Mouse (Mus musculus): ENCODE measurements around the gene Homer2. TPM values are rescaled to one million over a fixed set of nuclear protein-coding genes. Genes with fewer than 3 reads are reported as not detected.

The Homer2 gene
- polyA plus RNA-seq, 1 experiment from 2014 or later = 43.6 TPM

DNA sequence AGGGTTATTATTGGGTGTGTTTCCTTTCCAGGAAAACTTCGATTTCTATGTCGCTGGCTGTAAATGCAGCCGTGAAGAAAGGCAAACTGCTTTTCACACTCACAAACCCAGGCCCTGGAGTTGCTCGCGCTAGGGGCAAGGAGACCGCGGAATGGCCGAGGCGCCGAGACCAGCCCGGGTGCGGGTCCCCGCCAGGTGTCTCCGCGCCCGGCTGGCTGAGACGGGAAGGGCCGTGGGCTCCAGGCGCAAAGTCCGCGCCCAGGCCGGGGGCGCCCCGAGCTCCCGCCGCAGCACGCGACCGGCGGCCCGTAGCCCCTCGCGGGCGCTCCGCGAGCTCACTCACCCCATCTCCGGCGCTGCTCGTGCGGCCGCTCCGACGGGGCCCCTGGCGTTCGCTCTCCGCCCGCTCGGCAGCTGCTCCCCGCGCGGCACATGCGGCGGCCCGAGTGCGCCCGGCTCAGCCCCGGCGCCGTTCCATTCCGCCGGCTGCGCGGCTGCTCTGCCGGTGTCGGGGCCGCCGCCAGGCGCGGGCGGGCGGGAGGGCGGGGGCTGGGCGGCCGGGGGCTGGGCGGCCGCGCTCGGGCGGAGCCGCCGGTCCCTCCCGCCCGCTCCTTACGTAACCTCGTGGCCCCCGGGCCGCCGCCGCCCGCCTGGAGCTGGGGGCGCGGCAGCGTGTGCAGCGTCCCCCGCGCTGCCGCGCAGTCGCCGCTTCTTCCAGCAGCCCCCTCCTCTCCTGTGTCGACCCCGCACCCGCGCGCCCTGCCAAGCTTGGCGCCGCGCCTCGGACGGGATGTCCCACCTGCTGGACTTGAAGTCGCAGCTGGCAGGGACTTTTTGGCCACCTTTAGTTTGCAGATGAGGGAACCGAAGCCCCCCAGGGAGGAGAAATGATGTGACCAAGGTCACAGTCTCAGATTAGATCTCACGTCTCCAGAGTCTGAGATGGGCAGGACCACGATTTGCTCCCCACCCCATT, 623 bp downstream of the Homer2 start:
- peak overlapping the region; percentile 88 for H3K4me2 ChIP-seq (ENCODE audit: low read depth, low read length)
- peak overlapping the region; percentile 57 for H3K27ac ChIP-seq (ENCODE audit: low read length)
- H3K9ac ChIP-seq (ENCODE audit: low read depth, low read length) = peak overlapping the region; percentile 76
- peak; percentile 83 for ATAC-seq
- 0 out of 2 replicates have a peak, but pooled peaks cover 4% of the 10 kb centered on the region for H3K9me3 ChIP-seq (ENCODE audit: control insufficient read depth, low read length)
- peak overlapping the region; percentile 76 for H3K4me3 ChIP-seq (ENCODE audit: low read length)
- WGBS = under 1% methylated on average over 98 of the region's 114 CpGs
- no peaks in the 10 kb centered on the region for H3K4me1 ChIP-seq (ENCODE audit: control insufficient read depth, insufficient read depth, low read length)
- no peaks in the 10 kb centered on the region for H3K36me3 ChIP-seq (ENCODE audit: control insufficient read depth, insufficient read depth, low read length)
- H3K27me3 ChIP-seq (replicated peaks; ENCODE audit: control insufficient read depth, insufficient read depth, low read length) = peaks cover 5% of the 10 kb centered on the region; the same call in 1 of the 2 replicates

DNA sequence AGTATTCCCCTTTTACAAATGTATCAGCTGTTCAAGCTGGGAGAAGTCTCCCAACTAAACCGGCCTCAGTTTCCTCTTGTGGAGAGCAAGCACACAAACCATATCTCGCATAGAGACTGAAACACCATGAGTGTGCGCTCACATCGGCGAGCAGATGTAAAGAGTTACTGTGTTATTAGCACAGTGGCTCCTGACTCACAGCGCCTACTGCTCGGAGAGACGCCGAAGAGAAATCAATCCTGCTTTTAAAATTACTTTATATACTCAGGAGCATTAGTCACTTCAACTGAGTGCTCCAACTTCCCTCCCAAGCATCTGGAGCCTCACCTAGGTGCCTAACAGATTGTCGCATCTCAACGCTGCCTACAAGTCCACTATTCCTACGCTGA, 1.3 kb downstream of the Homer2 start:
- H3K27me3 ChIP-seq (replicated peaks; ENCODE audit: control insufficient read depth, insufficient read depth, low read length) = peaks cover 5% of the 10 kb centered on the region; the same call in 1 of the 2 replicates
- peak; percentile 54 for ATAC-seq
- peak overlapping the region; percentile 76 for H3K4me3 ChIP-seq (ENCODE audit: low read length)
- 0 out of 2 replicates have a peak, but pooled peaks cover 4% of the 10 kb centered on the region for H3K9me3 ChIP-seq (ENCODE audit: control insufficient read depth, low read length)
- WGBS = 24% methylated on average over 12 of the region's 12 CpGs
- peak overlapping the region; percentile 57 for H3K27ac ChIP-seq (ENCODE audit: low read length)
- peak overlapping the region; percentile 88 for H3K4me2 ChIP-seq (ENCODE audit: low read depth, low read length)
- no peaks in the 10 kb centered on the region for H3K4me1 ChIP-seq (ENCODE audit: control insufficient read depth, insufficient read depth, low read length)
- peak overlapping the region; percentile 76 for H3K9ac ChIP-seq (ENCODE audit: low read depth, low read length)
- no peaks in the 10 kb centered on the region for H3K36me3 ChIP-seq (ENCODE audit: control insufficient read depth, insufficient read depth, low read length)

- Histone ChIP-seq H3K27me3 (replicated peaks; ENCODE audit: control insufficient read depth, insufficient read depth, low read length) (no peaks in the 10 kb centered on the region), H3K9me3 (ENCODE audit: control insufficient read depth, low read length) (no peaks in the 10 kb centered on the region), H3K9ac (ENCODE audit: low read depth, low read length) (no peak overlapping the region), H3K4me2 (ENCODE audit: low read depth, low read length) (no peak overlapping the region), H3K27ac (ENCODE audit: low read length) (no peak overlapping the region), H3K4me1 (ENCODE audit: control insufficient read depth, insufficient read depth, low read length) (peaks cover 5% of the 10 kb centered on the region; the same call in 1 of the 2 replicates), H3K4me3 (ENCODE audit: low read length) (no peak overlapping the region), H3K36me3 (ENCODE audit: control insufficient read depth, insufficient read depth, low read length) (no peaks in the 10 kb centered on the region)
- no peak for ATAC-seq
- 91% methylated on average over 13 of the region's 13 CpGs for whole genome bisulfite sequencing
These were observed 9.0 kb downstream of the Homer2 start for GRCm38 (mm10) chr7:81698357-81698756.

DNA sequence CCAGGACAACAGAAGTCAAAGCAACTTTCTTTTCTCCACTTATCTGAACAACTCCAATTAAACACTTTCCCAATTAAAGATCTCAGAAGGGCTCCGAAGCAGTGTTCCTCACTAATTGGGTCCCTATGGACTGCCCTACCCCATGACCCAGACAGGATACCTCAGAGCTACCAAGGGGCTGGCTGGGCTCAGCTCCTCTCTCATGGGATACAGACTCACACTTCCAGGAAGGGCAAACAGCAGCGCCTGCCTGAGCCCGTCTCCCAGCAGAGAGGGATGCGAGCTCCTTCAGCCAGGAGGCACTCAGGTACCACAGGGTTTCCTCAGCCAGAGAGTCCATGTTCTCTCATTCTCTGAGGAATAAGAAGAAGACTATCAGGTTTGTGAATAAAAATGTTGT, 9.4 kb downstream of the Homer2 start:
- Histone ChIP-seq H3K27ac (ENCODE audit: low read length) (no peak overlapping the region), H3K4me2 (ENCODE audit: low read depth, low read length) (no peak overlapping the region), H3K4me1 (ENCODE audit: control insufficient read depth, insufficient read depth, low read length) (peaks cover 5% of the 10 kb centered on the region; the same call in 1 of the 2 replicates), H3K27me3 (replicated peaks; ENCODE audit: control insufficient read depth, insufficient read depth, low read length) (no peaks in the 10 kb centered on the region), H3K36me3 (ENCODE audit: control insufficient read depth, insufficient read depth, low read length) (no peaks in the 10 kb centered on the region), H3K9me3 (ENCODE audit: control insufficient read depth, low read length) (no peaks in the 10 kb centered on the region), H3K4me3 (ENCODE audit: low read length) (no peak overlapping the region), H3K9ac (ENCODE audit: low read depth, low read length) (no peak overlapping the region)
- 85% methylated on average over 4 of the region's 4 CpGs for WGBS
- ATAC-seq = no peak

DNA sequence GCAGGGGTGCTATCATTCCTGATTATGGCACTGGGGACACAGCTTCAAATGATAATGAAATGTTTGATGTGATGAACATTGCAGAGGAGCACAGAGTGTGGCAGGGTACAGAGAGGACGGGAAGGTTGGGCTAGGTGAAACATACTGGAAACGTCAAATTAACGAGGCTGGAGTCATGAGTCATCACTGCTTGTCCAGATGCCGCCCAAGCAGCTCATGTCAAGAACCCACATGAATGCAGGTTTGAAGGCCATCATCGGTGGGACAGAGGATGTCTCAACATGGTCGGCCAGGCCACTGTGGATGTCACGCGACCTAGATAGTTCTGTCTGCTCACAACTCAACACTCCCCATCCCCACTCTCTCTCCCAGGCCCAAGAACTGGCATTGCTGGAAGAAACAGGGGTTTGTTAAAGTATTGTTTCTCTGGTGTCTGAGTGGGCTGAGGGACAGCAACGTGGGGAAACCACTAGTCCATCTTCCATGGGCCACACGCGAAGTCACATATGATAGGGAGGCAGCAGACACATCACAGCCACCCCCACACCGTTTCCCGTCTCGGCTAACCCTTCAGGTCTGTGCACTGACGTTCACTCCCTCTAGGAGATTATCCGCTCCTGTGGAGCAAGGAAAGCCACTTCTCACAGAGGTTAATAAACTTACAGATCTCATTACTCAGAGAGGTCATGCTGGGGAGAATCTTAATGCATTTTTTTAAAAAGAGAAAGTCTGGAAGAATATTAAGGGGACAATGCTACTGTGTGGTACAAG, 11.4 kb downstream of the Homer2 start:
- no peak overlapping the region for H3K27ac ChIP-seq (ENCODE audit: low read length)
- no peaks in the 10 kb centered on the region for H3K27me3 ChIP-seq (replicated peaks; ENCODE audit: control insufficient read depth, insufficient read depth, low read length)
- H3K4me1 ChIP-seq (ENCODE audit: control insufficient read depth, insufficient read depth, low read length) = peaks cover 8% of the 10 kb centered on the region
- WGBS = 83% methylated on average over 16 of the region's 16 CpGs
- ATAC-seq = no peak
- H3K4me3 ChIP-seq (ENCODE audit: low read length) = no peak overlapping the region
- H3K36me3 ChIP-seq (ENCODE audit: control insufficient read depth, insufficient read depth, low read length) = no peaks in the 10 kb centered on the region
- no peak overlapping the region for H3K9ac ChIP-seq (ENCODE audit: low read depth, low read length)
- H3K9me3 ChIP-seq (ENCODE audit: control insufficient read depth, low read length) = no peaks in the 10 kb centered on the region
- H3K4me2 ChIP-seq (ENCODE audit: low read depth, low read length) = no peak overlapping the region

- Histone ChIP-seq H3K4me2 (ENCODE audit: low read depth, low read length) (peak overlapping the region; percentile 17; the same call in 1 of the 2 replicates), H3K27me3 (replicated peaks; ENCODE audit: control insufficient read depth, insufficient read depth, low read length) (no peaks in the 10 kb centered on the region), H3K9me3 (ENCODE audit: control insufficient read depth, low read length) (no peaks in the 10 kb centered on the region), H3K9ac (ENCODE audit: low read depth, low read length) (no peak overlapping the region), H3K4me1 (ENCODE audit: control insufficient read depth, insufficient read depth, low read length) (peaks cover 23% of the 10 kb centered on the region), H3K4me3 (ENCODE audit: low read length) (no peak overlapping the region), H3K36me3 (ENCODE audit: control insufficient read depth, insufficient read depth, low read length) (no peaks in the 10 kb centered on the region), H3K27ac (ENCODE audit: low read length) (peak overlapping the region; percentile 52)
- 59% methylated on average over 5 of the region's 5 CpGs for WGBS
- peak; percentile 83 for ATAC-seq
These were observed 16.3 kb downstream of the Homer2 start for GRCm38 (mm10) chr7:81691067-81691466.

GRCm38 (mm10) chr7:81689116-81689681, 18.1 kb downstream of the Homer2 start:
- WGBS = 64% methylated on average over 8 of the region's 8 CpGs
- no peak overlapping the region for H3K4me3 ChIP-seq (ENCODE audit: low read length)
- no peak for ATAC-seq
- no peaks in the 10 kb centered on the region for H3K36me3 ChIP-seq (ENCODE audit: control insufficient read depth, insufficient read depth, low read length)
- H3K27ac ChIP-seq (ENCODE audit: low read length) = peak overlapping the region; percentile 95
- H3K4me2 ChIP-seq (ENCODE audit: low read depth, low read length) = no peak overlapping the region
- H3K27me3 ChIP-seq (replicated peaks; ENCODE audit: control insufficient read depth, insufficient read depth, low read length) = no peaks in the 10 kb centered on the region
- no peaks in the 10 kb centered on the region for H3K9me3 ChIP-seq (ENCODE audit: control insufficient read depth, low read length)
- 0 out of 2 replicates have a peak overlapping the region, but pooled peaks have one; percentile 1 for H3K9ac ChIP-seq (ENCODE audit: low read depth, low read length)
- H3K4me1 ChIP-seq (ENCODE audit: control insufficient read depth, insufficient read depth, low read length) = peaks cover 33% of the 10 kb centered on the region

DNA sequence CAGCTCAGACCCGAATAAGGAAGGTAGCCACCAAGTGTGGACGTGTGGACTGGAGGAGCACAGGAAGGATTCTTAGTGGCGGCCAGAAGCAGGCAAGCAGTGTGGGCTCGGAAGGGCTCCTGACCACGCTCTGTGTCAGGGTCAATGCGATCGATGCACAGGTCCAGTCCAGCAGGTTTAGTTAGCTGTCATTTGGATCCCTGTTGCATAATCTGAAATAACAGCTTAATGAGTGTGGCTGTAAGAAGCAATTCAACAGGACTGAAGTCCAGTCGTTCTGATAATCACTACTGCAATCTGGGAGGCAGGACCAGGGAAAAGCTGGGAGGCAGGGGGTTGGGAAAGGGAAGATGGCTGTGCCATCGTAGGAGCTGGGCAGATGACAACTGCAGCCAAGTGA, 18.9 kb downstream of the Homer2 start:
- H3K4me2 ChIP-seq (ENCODE audit: low read depth, low read length) = peak overlapping the region; percentile 45
- peaks cover 27% of the 10 kb centered on the region for H3K4me1 ChIP-seq (ENCODE audit: control insufficient read depth, insufficient read depth, low read length)
- no peaks in the 10 kb centered on the region for H3K27me3 ChIP-seq (replicated peaks; ENCODE audit: control insufficient read depth, insufficient read depth, low read length)
- 55% methylated on average over 9 of the region's 9 CpGs for WGBS
- ATAC-seq = peak; percentile 72
- no peaks in the 10 kb centered on the region for H3K9me3 ChIP-seq (ENCODE audit: control insufficient read depth, low read length)
- peak overlapping the region; percentile 95 for H3K27ac ChIP-seq (ENCODE audit: low read length)
- peak overlapping the region; percentile 22; the same call in 1 of the 2 replicates for H3K4me3 ChIP-seq (ENCODE audit: low read length)
- H3K36me3 ChIP-seq (ENCODE audit: control insufficient read depth, insufficient read depth, low read length) = no peaks in the 10 kb centered on the region
- H3K9ac ChIP-seq (ENCODE audit: low read depth, low read length) = no peak overlapping the region
